Mouse (Mus musculus): Measurements from ENCODE around the gene Smarca4. TPM values are rescaled to one million over a fixed set of nuclear protein-coding genes. Genes with fewer than 3 reads are reported as not detected.

Smarca4 gene
- polyA plus RNA-seq, 1 experiment from 2014 or later = 136 TPM

GRCm38 (mm10) chr9:21715298-21715697 lies 99.3 kb downstream of the Smarca4 start:
- DNase-seq (ENCODE audit: low spot score, missing footprints) (no peak), ATAC-seq (ENCODE audit: low FRiP score) (0 out of 2 replicates have a peak, but pooled peaks have one; percentile 22)
- Histone ChIP-seq H3K9ac (ENCODE audit: low read length) (no peak overlapping the region), H3K4me1 (ENCODE audit: control insufficient read depth, insufficient read depth, low read length) (no peaks in the 10 kb centered on the region), H3K4me3 (ENCODE audit: low read depth, low read length) (no peak overlapping the region), H3K27me3 (ENCODE audit: control insufficient read depth, insufficient read depth, low read length) (no peaks in the 10 kb centered on the region), H3K36me3 (ENCODE audit: control insufficient read depth, insufficient read depth, low read length) (no peaks in the 10 kb centered on the region), H3K4me2 (no peak overlapping the region), H3K9me3 (ENCODE audit: control insufficient read depth, low read length) (no peaks in the 10 kb centered on the region), H3K27ac (ENCODE audit: low read depth, low read length) (no peak overlapping the region)
- whole genome bisulfite sequencing = 73% methylated on average over 4 of the region's 4 CpGs

- no peak overlapping the region for H3K9ac ChIP-seq (ENCODE audit: low read length)
- no peaks in the 10 kb centered on the region for H3K4me1 ChIP-seq (ENCODE audit: control insufficient read depth, insufficient read depth, low read length)
- H3K4me2 ChIP-seq = no peak overlapping the region
- no peak overlapping the region for H3K4me3 ChIP-seq (ENCODE audit: low read depth, low read length)
- H3K27me3 ChIP-seq (ENCODE audit: control insufficient read depth, insufficient read depth, low read length) = no peaks in the 10 kb centered on the region
- H3K27ac ChIP-seq (ENCODE audit: low read depth, low read length) = no peak overlapping the region
- H3K36me3 ChIP-seq (ENCODE audit: control insufficient read depth, insufficient read depth, low read length) = no peaks in the 10 kb centered on the region
- H3K9me3 ChIP-seq (ENCODE audit: control insufficient read depth, low read length) = no peaks in the 10 kb centered on the region
- ATAC-seq (ENCODE audit: low FRiP score) (no peak), DNase-seq (ENCODE audit: low spot score, missing footprints) (no peak)
- WGBS = 96% methylated on average over 2 of the region's 2 CpGs
Measured at GRCm38 (mm10) chr9:21717015-21717414, 101.0 kb downstream of the Smarca4 start.

GRCm38 (mm10) chr9:21721036-21721435 lies 105.1 kb downstream of the Smarca4 start:
- Histone ChIP-seq H3K27me3 (ENCODE audit: control insufficient read depth, insufficient read depth, low read length) (no peaks in the 10 kb centered on the region), H3K27ac (ENCODE audit: low read depth, low read length) (no peak overlapping the region), H3K4me2 (no peak overlapping the region), H3K9ac (ENCODE audit: low read length) (no peak overlapping the region), H3K4me3 (ENCODE audit: low read depth, low read length) (no peak overlapping the region), H3K9me3 (ENCODE audit: control insufficient read depth, low read length) (no peaks in the 10 kb centered on the region), H3K4me1 (ENCODE audit: control insufficient read depth, insufficient read depth, low read length) (peaks cover 14% of the 10 kb centered on the region), H3K36me3 (ENCODE audit: control insufficient read depth, insufficient read depth, low read length) (0 out of 2 replicates have a peak, but pooled peaks cover 5% of the 10 kb centered on the region)
- 77% methylated on average over 2 of the region's 2 CpGs for WGBS
- DNase-seq (ENCODE audit: low spot score, missing footprints) = no peak
- ATAC-seq (ENCODE audit: low FRiP score) = no peak

GRCm38 (mm10) chr9:21723377-21724146 lies 107.6 kb downstream of the Smarca4 start, which contains the start of gene Ldlr:
Ldlr (plus strand) TSS chr9:21723483.
- peak; percentile 96 for DNase-seq (ENCODE audit: low spot score, missing footprints)
- H3K4me2 ChIP-seq = peak within 1 kb of the TSS; percentile 82
- ATAC-seq (ENCODE audit: low FRiP score) = peak; percentile 82
- peak within 1 kb of the TSS; percentile 93 for H3K27ac ChIP-seq (ENCODE audit: low read depth, low read length)
- H3K9me3 ChIP-seq (ENCODE audit: control insufficient read depth, low read length) = no peaks in the 10 kb centered on the region
- H3K9ac ChIP-seq (ENCODE audit: low read length) = peak within 1 kb of the TSS; percentile 74
- WGBS = under 1% methylated on average over 47 of the region's 47 CpGs
- 0 out of 2 replicates have a peak, but pooled peaks cover 8% of the 10 kb centered on the region for H3K36me3 ChIP-seq (ENCODE audit: control insufficient read depth, insufficient read depth, low read length)
- no peaks in the 10 kb centered on the region for H3K27me3 ChIP-seq (ENCODE audit: control insufficient read depth, insufficient read depth, low read length)
- H3K4me3 ChIP-seq (ENCODE audit: low read depth, low read length) = peak within 1 kb of the TSS; percentile 66
- H3K4me1 ChIP-seq (ENCODE audit: control insufficient read depth, insufficient read depth, low read length) = peaks cover 17% of the 10 kb centered on the region

- no peaks in the 10 kb centered on the region for H3K9me3 ChIP-seq (ENCODE audit: control insufficient read depth, low read length)
- peak; percentile 96 for ATAC-seq (ENCODE audit: low FRiP score)
- WGBS = under 1% methylated on average over 18 of the region's 18 CpGs
- H3K9ac ChIP-seq (ENCODE audit: low read length) = peak overlapping the region; percentile 74
- 0 out of 2 replicates have a peak, but pooled peaks cover 8% of the 10 kb centered on the region for H3K36me3 ChIP-seq (ENCODE audit: control insufficient read depth, insufficient read depth, low read length)
- peak overlapping the region; percentile 82 for H3K4me2 ChIP-seq
- peak; percentile 99 for DNase-seq (ENCODE audit: low spot score, missing footprints)
- H3K27me3 ChIP-seq (ENCODE audit: control insufficient read depth, insufficient read depth, low read length) = no peaks in the 10 kb centered on the region
- peak overlapping the region; percentile 66 for H3K4me3 ChIP-seq (ENCODE audit: low read depth, low read length)
- peak overlapping the region; percentile 93 for H3K27ac ChIP-seq (ENCODE audit: low read depth, low read length)
- H3K4me1 ChIP-seq (ENCODE audit: control insufficient read depth, insufficient read depth, low read length) = peaks cover 17% of the 10 kb centered on the region
Measured at GRCm38 (mm10) chr9:21724147-21724536, 108.2 kb downstream of the Smarca4 start.

DNA sequence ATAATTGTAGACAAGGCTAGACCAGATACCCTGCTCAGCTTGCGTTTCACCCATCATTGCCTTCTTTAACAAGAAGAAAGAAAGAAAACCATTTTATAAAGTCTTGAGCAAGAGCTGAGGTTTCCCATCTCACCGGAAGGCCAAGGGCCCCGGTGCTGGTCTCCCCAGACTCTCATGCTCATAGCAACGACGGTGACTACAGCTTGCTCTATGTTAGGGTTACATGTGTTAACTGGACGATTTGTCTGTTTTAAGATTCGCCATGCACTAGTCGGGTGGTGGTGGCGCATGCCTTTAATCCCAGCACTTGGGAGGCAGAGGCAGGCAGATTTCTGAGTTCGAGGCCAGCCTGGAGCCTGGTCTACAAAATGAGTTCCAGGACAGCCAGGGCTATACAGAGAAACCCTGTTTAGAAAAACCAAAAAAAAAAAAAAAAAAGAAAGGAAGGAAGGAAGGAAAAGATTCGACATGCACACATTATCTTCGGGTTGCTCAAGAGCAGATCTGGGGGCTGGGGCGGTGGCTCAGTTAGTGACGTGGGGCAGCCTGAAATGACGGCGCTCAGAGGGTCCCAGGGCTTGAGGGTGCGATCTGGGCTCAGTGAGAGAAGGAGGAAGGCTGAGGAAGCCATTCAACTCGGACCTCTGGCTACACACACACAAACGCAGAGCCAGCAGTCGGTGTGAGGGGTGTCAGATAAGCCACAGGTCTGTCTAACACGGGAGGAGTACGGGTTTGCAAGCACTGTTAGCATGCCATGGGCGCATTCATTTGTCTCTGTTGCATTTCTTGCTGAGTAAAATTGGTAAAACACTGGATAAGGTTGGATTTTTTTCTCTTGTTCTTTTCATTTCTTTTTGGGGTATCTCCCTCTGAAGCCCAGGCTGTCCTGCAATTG lies 109.5 kb downstream of the Smarca4 start:
- ATAC-seq (ENCODE audit: low FRiP score) = no peak
- peaks cover 17% of the 10 kb centered on the region for H3K4me1 ChIP-seq (ENCODE audit: control insufficient read depth, insufficient read depth, low read length)
- H3K9ac ChIP-seq (ENCODE audit: low read length) = peak overlapping the region; percentile 66

GRCm38 (mm10) chr9:21726218-21726975 lies 110.4 kb downstream of the Smarca4 start:
- 88% methylated on average over 14 of the region's 14 CpGs for WGBS
- no peaks in the 10 kb centered on the region for H3K9me3 ChIP-seq (ENCODE audit: control insufficient read depth, low read length)
- peak overlapping the region; percentile 11; the same call in 1 of the 2 replicates for H3K4me2 ChIP-seq
- no peaks in the 10 kb centered on the region for H3K27me3 ChIP-seq (ENCODE audit: control insufficient read depth, insufficient read depth, low read length)
- no peak for DNase-seq (ENCODE audit: low spot score, missing footprints)
- H3K9ac ChIP-seq (ENCODE audit: low read length) = no peak overlapping the region
- no peak overlapping the region for H3K27ac ChIP-seq (ENCODE audit: low read depth, low read length)
- H3K36me3 ChIP-seq (ENCODE audit: control insufficient read depth, insufficient read depth, low read length) = peaks cover 11% of the 10 kb centered on the region; the same call in 1 of the 2 replicates
- no peak for ATAC-seq (ENCODE audit: low FRiP score)
- H3K4me3 ChIP-seq (ENCODE audit: low read depth, low read length) = peak overlapping the region; percentile 9; the same call in 1 of the 2 replicates
- H3K4me1 ChIP-seq (ENCODE audit: control insufficient read depth, insufficient read depth, low read length) = peaks cover 17% of the 10 kb centered on the region

More for the DNA sequence above, 109.5 kb downstream of the Smarca4 start:
- peak overlapping the region; percentile 82 for H3K4me2 ChIP-seq
- no peaks in the 10 kb centered on the region for H3K9me3 ChIP-seq (ENCODE audit: control insufficient read depth, low read length)
- H3K27ac ChIP-seq (ENCODE audit: low read depth, low read length) = no peak overlapping the region; the same call in 1 of the 2 replicates
- no peak for DNase-seq (ENCODE audit: low spot score, missing footprints)
- H3K4me3 ChIP-seq (ENCODE audit: low read depth, low read length) = peak overlapping the region; percentile 66
- no peaks in the 10 kb centered on the region for H3K27me3 ChIP-seq (ENCODE audit: control insufficient read depth, insufficient read depth, low read length)
- H3K36me3 ChIP-seq (ENCODE audit: control insufficient read depth, insufficient read depth, low read length) = peaks cover 8% of the 10 kb centered on the region; the same call in 1 of the 2 replicates
- WGBS = 89% methylated on average over 23 of the region's 23 CpGs

GRCm38 (mm10) chr9:21728261-21728832 lies 112.4 kb downstream of the Smarca4 start:
- WGBS = 92% methylated on average over 10 of the region's 10 CpGs
- no peak overlapping the region for H3K27ac ChIP-seq (ENCODE audit: low read depth, low read length)
- H3K36me3 ChIP-seq (ENCODE audit: control insufficient read depth, insufficient read depth, low read length) = peaks cover 27% of the 10 kb centered on the region
- ATAC-seq (ENCODE audit: low FRiP score) (no peak), DNase-seq (ENCODE audit: low spot score, missing footprints) (no peak)
- H3K27me3 ChIP-seq (ENCODE audit: control insufficient read depth, insufficient read depth, low read length) = no peaks in the 10 kb centered on the region
- H3K4me1 ChIP-seq (ENCODE audit: control insufficient read depth, insufficient read depth, low read length) = peaks cover 17% of the 10 kb centered on the region
- H3K4me3 ChIP-seq (ENCODE audit: low read depth, low read length) = no peak overlapping the region
- H3K9ac ChIP-seq (ENCODE audit: low read length) = no peak overlapping the region
- H3K4me2 ChIP-seq = no peak overlapping the region
- H3K9me3 ChIP-seq (ENCODE audit: control insufficient read depth, low read length) = no peaks in the 10 kb centered on the region

Data from midbrain, embryonic 11.5 days (tissue).